Mouse (Mus musculus) left cerebral cortex, postnatal 25 days (tissue): ENCODE measurements around the gene Ndp. TPM values are rescaled to one million over a fixed set of nuclear protein-coding genes. Genes with fewer than 3 reads are reported as not detected.

Experiments
- DNase-seq, 2 experiments: peaks; one replicate each; pipeline ENCODE4 v3.0.0; 2022; ENCODE audit warnings: low spot score in 2 of 2, mixed read lengths in 1 of 2
- intact Hi-C: fragments of 180-260 bp; cut with DNase I; formaldehyde crosslinking; loops from one replicate; pipeline ENCODE4 v1.15.1; 2025
- total RNA-seq, 2 experiments: library from RNA; stranded (reverse); gene quantifications; 2 replicates each; pipeline ENCODE4 v1.2.3; 2021

The Ndp gene
- 10 to 100 TPM in 1 of 2 experiments, 1 to 10 TPM in 1; 8.5 to 10.4 TPM for total RNA-seq

DNA sequence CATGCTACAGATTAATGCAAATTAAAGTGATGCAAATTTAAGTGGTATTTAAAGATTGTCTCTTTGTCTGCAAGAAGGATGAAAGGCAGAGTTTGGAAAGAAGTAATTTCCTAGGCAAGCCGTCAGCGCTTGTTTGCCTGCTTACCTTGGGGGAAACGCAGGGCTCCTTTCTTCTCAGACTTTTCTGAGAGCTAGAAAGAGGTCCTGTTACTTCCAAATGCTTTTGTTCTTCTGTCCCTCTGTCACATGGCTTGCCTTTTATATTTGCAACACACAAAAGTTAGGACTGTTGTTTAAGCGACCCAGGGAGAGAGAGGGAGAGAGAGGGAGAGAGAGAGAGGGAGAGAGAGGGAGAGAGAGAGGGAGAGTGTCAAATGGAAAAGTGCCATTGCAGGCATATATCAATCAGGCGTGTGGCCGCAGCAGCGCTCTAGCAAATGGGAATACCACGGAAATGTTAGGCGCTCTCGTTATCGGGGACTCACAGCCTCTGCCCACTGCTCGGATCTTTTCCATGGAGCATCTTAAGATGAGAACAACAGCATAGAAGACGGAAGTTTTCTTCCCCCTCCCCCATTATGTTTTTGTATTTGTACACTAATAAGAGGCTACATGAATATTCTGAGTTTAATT, at the start of gene Ndp:
Ndp (minus strand) TSS at position 534 of the 633 bp plus-strand sequence.
- no peak for DNase-seq
- intact Hi-C loops, result no loop called here

GRCm38 (mm10) chrX:16954767-16955166, 43.2 kb upstream of the Ndp start:
- intact Hi-C loops, result no loop called here
- peak in 1 of 2 experiments; percentile 1 for DNase-seq

DNA sequence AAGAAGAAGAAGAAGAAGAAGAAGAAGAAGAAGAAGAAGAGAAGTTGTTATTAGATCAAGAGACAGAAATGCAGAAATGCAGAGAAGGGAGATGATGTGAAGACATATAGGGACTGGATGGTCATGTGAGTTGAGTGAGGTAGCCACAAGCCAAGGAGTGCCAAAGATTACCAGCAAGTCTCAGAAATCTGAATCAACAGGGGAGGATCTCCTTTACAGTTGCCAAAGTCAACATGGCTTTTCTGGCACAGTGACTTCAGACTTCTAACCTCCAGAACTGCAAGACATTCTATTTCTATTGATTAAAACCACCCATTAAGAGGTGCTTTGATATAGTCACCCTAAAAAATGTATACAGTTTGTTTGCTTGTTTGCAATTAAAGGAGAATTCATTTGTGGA, 6.4 kb upstream of the Ndp start:
- no peak for DNase-seq
- intact Hi-C loops, result no loop called here

GRCm38 (mm10) chrX:16913118-16913517, 1.5 kb upstream of the Ndp start:
- DNase-seq, result no peak
- intact Hi-C loops, result no loop called here

GRCm38 (mm10) chrX:16911911-16912310, 337 bp upstream of the Ndp start:
- intact Hi-C loops, result no loop called here
- peak; percentile 6 to 25 for DNase-seq

- no peak for DNase-seq
- intact Hi-C loops, result no loop called here
Observed at GRCm38 (mm10) chrX:16910211-16911095, 1.1 kb downstream of the Ndp start.

DNA sequence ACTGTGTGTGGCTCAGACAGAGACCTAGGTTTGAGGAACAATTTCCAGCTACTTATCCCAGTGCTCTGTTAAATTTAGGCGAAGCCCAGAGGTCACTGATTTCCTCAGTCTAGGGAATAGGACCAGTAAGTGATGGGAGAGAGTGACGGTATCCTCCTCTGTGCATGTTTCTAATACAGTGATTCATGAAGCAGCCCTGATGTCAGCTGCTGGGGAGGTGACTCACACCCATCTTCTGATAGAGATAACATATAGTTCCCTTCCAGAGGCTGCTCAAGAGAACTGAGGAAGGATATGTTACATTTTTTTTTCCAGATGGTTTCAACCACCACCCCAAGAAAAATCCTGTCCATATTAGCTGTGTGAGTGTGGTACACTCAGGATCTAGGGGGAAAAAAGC, 2.9 kb downstream of the Ndp start:
- intact Hi-C loops, result no loop called here
- no peak for DNase-seq

DNA sequence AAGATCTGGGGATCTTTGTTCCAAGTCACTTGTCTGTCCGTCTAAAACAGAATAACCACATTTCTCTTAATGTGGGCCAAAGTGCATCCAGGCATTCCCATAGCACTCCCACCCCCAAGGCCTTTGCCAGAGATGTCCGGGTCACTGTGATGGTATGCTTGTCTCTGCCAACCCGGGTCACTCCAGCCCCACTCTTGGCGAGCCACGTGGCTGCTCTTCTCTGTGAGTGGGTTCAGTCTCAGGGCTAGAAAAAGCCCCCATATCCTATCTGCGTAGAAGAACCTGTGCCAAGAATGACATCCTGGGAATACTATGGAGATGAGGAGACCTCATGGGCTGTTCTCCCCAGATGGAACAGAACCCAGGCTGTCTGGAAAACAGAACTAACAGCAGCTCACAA, 4.0 kb downstream of the Ndp start:
- DNase-seq, result no peak
- intact Hi-C loops, result no loop called here

DNA sequence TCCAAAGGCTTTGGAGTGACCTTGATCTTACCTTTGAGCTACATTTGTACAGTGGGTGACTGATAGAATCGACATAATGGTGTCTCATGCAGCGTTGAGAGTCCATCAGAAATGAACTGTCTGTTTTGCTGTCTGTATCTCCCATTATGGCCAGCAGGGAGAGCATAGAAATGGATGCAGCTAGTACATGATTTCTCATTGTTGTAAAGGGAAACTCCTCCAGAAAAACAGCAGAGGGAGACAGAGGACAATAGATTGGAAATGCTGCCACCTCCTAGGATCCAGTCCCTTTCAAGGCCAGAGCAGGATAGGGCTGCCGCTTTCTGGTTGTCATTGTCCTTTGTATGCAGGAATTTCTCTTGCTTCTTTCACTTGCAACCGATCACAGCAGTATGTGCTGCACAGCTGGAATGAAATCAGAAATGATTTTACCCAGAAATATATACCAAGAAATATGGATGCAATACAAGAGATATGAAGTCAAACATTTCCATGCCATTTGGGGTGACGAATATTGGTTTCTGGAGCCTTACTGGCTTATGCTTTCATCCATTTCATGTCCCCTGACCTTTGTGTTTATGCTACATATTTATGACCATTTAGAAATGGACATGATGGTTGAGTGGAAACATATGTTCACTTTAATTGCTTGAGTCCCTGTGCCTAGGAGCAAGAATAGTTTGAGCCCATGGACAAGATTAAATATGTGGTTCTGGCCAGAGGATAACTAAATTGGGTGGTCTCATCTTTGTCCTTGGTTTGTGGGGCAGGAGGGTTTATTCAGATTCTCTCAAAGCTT, 17.0 kb downstream of the Ndp start:
- intact Hi-C loops, result loop anchor here (1.0 to 10.0 kb wide), 3 partner anchors 323 to 1360 kb away; partner anchors contain the start of gene Kdm6a
- DNase-seq, result peak in 1 of 2 experiments; percentile 69

DNA sequence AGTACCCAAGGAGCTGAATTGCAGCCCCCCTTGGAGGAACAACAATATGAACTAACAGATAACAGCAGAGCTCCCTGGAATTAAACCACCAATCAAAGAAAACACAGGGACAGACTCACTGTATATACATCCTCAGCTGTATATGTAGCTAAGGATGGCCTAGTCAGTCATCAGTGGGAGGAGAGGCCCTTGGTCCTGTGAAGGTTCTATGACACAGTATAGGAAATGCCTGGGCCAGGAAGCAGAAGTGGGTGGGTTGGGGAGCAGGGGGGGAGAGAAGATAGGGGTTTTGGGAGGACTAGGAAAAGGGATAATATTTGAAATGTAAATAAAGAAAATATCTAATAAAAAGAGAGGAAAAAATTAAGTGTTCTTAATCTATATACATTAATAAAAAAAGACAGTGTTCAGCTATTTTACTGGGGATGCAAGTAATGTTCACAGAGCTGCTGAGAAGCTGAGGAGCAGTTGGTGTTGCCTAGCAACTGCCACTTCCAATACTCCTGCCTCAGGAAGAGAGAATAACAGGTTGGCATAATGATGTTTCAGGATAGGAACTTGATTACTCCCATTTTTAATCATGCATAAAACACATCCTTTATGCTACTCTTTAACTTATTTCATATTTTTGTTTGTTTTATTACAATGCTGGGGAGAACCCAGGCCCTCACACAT, 43.8 kb downstream of the Ndp start:
- peak in 1 of 2 experiments; percentile 14 for DNase-seq
- intact Hi-C loops, result no loop called here

DNA sequence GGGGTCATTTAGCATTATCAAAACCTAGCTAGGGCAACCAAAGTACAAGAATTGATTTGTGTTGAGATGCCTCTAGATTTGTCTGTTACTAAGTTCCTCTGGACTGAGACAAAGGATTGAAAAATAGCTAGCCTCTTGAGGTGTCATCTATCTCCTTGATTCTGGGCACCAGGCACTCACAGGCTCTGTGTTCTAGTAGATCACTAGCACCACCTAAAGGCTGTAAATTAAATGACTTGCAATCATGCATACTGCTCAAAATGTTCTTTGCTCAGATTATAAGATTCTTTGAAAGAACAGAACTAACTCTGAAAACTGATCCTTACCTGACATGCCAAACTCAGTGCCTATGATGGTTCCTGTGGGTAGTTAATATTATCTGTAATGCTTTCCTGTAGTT, 51.3 kb downstream of the Ndp start:
- DNase-seq, result peak in 1 of 2 experiments; percentile 3
- intact Hi-C loops, result loop anchor here (5.0 kb wide), 1 partner anchor 408 kb away; no protein-coding TSS in a partner anchor

DNA sequence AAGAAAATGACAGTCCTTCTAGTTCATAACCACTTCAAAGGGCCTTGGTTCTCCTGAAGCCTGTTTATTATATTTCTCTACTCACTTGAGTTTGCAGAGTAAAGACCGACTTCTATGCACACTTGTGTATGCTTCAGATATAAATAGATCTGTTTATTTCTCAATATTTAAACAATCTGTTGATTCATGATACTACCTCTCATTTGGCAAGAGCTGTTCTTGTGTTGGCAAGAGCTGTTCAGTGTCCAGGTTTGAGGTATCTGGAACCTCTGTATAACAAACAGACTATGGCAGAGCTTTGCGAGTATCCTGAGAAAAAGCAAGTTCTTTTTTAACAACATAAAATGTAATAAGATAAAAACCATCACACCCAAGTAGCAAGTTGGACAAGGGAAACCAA, 65.5 kb downstream of the Ndp start:
- intact Hi-C loops, result no loop called here
- no peak for DNase-seq

- DNase-seq, result no peak
- intact Hi-C loops, result no loop called here
Observed at GRCm38 (mm10) chrX:16841443-16841842, 70.1 kb downstream of the Ndp start.

- intact Hi-C loops, result no loop called here
Observed at GRCm38 (mm10) chrX:16837293-16837692, 74.3 kb downstream of the Ndp start.

DNA sequence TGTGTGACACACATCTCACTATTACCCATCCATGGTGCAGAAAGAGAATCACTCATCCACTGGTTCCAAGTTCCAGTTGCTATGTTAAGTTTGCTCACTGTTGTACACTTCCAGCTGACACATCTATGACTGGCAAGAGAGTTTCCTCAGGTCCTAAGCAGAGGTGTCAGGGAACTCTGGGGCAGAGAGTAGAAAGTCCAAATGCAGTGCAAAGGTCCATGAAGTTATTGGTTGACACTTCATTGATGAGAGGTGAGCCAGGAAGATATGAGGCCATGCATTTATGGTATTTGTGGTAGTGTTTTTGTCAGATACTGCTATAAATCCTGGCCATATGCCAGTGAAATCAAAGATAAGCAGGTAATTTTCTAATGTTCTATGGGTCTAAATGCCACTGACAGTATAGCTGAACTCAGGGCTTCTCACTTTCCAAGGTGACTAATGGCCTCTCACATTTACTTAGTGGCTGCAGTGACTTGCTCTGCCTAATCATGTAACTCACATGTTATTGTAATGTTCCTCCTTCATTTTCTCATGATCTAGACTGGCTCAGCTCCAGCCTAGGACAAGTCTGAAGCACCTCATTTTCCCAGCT, 75.0 kb downstream of the Ndp start:
- intact Hi-C loops, result no loop called here
- DNase-seq, result no peak

More at GRCm38 (mm10) chrX:16837293-16837692, 74.3 kb downstream of the Ndp start:
- no peak for DNase-seq
